Mouse (Mus musculus): ENCODE measurements at regions not wholly inside any gene's neighbourhood (a gene's known extent, or its start where the extent isn't known, plus 50 kb on each side); places are given as distances from the start of the nearest gene placed in this dataset.

GRCm38 (mm10) chr11:90088473-90088872 lies 58.3 kb downstream of the Tmem100 start:
- no peak for DNase-seq

GRCm38 (mm10) chr11:90094052-90094451 lies 63.9 kb downstream of the Tmem100 start:
- DNase-seq = no peak

GRCm38 (mm10) chr11:90094700-90095355 lies 64.7 kb downstream of the Tmem100 start:
- DNase-seq = no peak

DNA sequence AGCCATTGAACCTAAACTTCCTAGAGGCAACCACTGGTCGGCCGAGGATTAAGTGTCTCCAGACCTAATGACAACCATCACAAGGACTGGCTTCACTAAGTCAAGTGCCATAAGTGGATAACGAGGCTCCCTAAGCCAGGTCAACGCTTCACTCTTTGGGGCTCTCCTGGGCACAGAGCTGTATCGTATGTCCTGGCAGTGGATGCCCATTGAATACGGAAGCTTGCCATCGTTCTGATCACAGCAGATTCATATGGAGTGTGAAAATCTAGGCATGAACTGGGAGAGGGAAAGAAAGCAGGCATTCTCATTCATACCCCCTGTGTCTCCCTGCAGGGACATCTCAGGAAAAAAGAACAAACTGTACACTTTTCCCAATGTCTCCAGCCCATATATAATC lies 68.3 kb downstream of the Tmem100 start:
- no peak for DNase-seq

DNA sequence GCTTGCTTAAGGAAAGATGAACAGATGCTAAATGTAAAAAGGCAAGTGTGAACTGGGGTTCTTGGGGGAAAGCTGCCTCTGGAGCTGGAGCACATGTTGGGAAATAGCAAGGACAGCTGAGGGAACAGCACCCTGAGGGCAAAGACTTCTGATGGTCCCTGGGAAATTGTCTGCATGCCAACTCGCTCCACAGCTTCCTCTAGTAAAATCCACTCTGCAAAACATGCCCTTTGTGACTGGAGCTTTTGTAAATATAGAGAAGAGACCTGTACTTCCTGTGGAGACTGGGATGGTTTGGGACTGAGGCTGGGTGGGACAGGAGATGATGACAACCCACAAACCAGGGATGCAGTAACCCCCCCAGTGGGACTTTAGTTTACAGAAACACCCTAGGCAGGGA lies 69.0 kb downstream of the Tmem100 start:
- peak; percentile 20 to 34 for DNase-seq

GRCm38 (mm10) chr11:90100161-90100560 lies 70.0 kb downstream of the Tmem100 start:
- DNase-seq = no peak

- DNase-seq = peak in 1 of 2 experiments; percentile 36
Measured at GRCm38 (mm10) chr11:90101284-90101683, 71.1 kb downstream of the Tmem100 start.

DNA sequence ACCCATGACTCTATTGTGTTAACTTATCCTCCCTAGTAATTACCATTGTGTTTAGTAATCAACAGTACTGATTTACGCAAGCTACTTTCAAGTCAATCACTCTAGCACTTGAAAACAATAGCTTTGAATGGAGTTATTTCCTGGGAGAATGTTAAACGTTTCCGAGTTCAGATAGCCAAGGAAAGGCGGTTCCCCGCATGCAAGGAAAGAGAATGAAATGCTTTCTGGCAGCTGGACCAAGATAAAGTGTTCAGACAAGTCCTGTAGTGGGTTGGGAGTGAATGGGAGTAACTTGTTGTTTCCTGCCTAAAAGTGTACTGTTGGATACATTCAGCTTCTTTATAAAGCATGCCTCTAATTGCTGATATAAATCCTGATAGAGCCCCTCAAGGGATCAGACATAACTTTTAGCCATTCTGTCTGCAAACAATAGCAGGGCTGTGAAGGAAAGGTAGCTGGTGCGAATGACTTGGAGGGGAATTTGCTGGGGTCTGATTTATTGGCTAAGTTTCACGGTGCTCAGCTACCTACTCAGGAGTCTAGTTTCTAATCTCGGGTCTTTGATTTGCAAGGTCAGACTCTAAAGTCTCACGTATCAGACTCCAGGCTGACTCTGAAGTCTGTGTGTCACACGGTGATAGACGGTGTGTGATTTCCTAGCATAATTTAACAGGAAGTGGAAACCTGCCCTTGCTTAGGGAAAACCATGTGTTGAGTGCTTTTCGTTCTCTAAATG lies 76.1 kb downstream of the Tmem100 start:
- no peak for DNase-seq

GRCm38 (mm10) chr11:90109681-90110111 lies 77.8 kb upstream of the Gm45716 start:
- DNase-seq = no peak

- no peak for DNase-seq
Measured at GRCm38 (mm10) chr11:90110170-90110569, 77.3 kb upstream of the Gm45716 start.

GRCm38 (mm10) chr11:90112174-90112573 lies 75.3 kb upstream of the Gm45716 start:
- no peak for DNase-seq

DNA sequence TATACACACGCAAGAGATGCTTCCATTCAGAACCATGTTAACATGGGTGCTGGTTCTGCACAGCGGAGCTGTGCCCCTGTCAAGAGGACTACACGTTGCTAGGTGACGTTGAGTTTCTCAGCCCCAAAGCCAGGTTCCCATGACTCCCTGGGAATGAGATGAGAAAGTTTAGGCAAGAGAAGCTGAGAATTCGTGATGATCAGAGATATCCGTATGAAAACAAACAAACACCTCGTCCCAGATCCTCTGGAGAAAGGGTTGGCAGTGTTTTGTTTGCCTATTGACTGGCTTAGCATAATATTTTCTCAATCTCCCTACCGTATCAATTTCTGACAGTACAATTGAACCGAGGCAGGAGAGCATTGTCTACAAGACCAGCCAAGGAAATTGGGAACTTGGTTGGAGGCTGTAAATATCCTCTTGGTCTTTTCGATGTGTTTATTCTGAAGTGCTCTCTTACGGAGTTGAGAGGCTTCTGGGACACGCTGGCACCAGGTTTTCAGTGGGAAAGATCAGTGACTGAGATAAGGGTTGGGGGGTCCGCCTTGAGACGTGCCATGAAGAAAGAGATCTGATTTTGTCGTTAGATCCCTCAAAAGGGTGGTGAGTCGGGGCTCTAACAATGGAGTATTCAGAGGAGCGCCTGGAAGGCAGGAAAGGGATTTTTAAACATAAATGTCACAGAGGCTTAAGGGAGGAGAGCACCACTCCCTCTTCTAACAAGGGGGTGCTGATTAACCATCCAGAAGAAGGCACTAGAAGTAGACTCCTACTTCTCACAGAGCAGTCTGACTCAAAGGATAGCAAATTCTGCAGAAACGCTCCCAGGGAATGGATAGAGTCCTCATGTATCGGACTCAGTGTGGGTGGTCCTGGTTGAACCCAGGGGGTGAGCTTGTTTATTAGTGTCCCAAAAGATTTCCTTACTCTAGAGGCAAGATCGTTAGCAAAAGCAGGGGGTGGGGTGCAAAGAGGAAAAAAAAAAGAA lies 70.5 kb upstream of the Gm45716 start:
- no peak for DNase-seq

GRCm38 (mm10) chr11:90117664-90118295 lies 69.7 kb upstream of the Gm45716 start:
- DNase-seq = no peak

DNA sequence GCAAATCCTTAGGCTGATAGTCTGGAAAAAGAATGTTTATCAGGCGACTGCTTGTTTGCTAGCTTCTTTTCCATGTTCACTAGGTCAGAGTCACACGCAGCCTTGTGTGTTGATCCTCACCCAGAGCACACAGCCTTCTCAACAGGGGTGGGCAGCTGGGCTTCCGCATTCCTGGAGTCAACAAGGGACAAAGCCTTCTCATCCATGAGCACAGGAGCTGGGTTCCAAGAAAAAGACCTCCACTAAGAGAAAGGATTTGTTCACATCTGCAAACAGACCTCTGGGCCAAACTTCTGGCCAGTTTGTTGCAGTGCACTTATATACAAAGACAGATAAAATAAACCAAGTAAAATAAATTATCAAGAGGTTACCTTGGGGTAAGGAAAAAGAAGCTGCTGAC lies 65.6 kb upstream of the Gm45716 start:
- peak in 1 of 2 experiments; percentile 17 for DNase-seq

- DNase-seq = no peak
Measured at GRCm38 (mm10) chr11:90122709-90123108, 64.8 kb upstream of the Gm45716 start.

DNA sequence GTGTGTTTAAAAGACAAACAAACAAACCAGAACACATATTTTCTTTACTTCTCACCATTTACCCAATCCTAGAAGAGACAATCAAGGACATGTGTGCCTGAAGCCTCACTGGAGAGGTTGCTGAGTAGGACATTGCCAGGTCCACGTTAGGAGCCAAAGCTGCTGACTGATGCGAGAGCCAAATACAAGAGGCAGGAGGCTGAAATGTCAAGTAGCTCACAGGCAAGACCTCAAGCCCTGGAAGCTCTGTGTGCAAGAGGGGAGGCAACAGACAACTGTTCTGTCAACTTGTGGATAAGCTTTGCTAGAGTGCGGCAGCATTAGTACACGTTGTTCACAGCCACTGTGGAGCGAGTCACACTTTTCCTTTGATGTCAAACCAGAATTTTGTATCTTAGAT lies 63.6 kb upstream of the Gm45716 start:
- DNase-seq = no peak

DNA sequence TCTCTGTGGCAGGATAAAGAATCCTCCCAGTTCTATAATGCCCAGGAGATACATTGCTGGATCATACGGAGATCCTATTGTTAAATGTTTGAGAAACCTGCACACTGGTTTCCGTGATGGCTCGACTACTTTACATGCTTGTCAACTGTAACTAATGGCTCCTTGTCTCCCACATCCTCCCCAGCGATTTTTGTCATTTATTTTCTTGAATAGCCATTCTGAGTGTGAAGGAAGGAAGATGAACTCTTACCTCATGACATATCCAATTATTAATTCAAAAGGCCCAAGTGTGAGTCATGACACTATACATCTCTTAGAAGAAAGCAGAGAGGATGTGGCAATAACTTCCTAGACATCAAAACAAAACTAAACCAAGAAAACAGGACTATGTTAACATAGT lies 61.2 kb upstream of the Gm45716 start:
- no peak for DNase-seq

GRCm38 (mm10) chr11:90128865-90129415 lies 58.5 kb upstream of the Gm45716 start:
- peak; percentile 5 to 48 for DNase-seq

- DNase-seq = peak; percentile 28 to 61
Measured at GRCm38 (mm10) chr11:90129793-90130624, 57.5 kb upstream of the Gm45716 start.

DNA sequence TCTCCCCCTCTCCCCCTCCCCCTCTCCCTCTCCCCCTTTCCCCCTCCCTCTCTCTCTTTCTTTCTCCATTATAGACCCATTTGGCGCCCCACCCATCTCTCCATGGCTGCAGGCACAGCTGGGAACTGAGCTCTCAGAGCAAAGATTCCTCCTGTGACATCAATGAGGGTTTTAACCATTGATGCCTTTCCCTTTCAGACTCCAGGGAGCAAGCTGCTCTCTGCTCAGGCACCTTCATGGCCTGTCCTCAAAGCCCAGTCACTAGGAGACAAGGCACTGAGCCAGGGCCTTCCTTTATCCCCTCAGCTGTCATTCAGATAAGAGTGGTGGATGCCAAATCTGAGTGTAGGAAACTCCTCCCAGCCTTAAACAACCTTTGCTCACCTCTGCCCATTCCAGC lies 56.8 kb upstream of the Gm45716 start:
- peak; percentile 46 to 47 for DNase-seq

DNA sequence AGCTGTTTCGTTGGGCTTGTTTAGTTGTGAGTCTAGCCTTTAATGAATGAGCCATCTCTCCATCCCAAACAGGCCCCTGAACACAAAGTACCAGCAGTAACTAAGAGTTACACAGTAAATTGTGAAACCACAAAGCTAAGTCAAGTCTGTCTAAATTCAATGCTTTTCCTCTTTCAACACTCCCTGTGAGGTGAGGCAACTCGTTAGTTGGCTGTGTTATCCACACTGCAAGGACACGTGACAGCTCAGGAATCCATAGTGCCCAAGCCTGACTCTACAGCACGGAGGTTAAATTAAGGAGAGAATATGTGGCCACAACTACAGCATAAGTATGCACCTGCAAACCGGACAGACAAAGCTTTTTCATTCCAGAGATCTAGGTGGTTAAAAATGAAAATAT lies 54.9 kb upstream of the Gm45716 start:
- DNase-seq = no peak
